Mouse (Mus musculus) sigmoid colon, adult 10 weeks (tissue): ENCODE measurements around the gene Gm8212. TPM values are rescaled to one million over a fixed set of nuclear protein-coding genes. Genes with fewer than 3 reads are reported as not detected.

Experiments used
- polyA plus RNA-seq: library from polyadenylated mRNA; stranded (reverse); fragments of 350-450 nt; fragmentation: Illumina TruSeq; extraction: RNeasy Lipid Tissue Mini Kit (QIAGEN cat#74804); gene quantifications from one replicate; pipeline ENCODE4 v1.2.3, GENCODE M21; 2014; ENCODE audit warnings: low read depth, low replicate concordance

The Gm8212 gene
- polyA plus RNA-seq: not detected

GRCm38 (mm10) chr14:44197361-44197760, at the start of gene Gm8212:
Gm8212 (plus strand) TSS chr14:44197661.

DNA sequence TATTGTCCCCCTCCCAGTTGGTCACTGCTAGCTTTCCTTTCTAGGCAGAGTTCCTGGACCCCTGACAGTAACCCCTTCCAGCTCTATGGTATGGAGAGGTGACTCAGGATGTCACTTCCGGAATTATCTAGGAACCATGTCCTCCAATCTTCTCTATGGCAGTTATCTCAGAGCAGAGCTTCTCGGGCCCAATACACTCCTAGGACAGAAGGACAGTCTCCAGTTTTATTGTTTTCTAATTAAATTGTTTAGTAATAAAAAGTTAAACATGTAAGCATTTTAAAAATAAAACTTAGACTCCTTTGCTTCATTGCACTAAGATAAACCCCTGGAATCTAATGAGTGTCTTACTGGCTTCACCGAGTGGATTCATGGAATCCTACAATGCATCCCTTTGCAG, 15.7 kb downstream of the Gm8212 start, which contains the start of gene 4930503E14Rik:
4930503E14Rik (minus strand) TSS at position 101 of the 400 bp plus-strand sequence.

Other genes starting within 250 kb of the Gm8212 start
- gene Ang5, start 240.6 kb upstream of the Gm8212 start, polyA plus RNA-seq: not detected
- gene Ang6, start 195.4 kb upstream of the Gm8212 start, polyA plus RNA-seq: not detected
- 3.8 TPM for gene Ear2, start 95.0 kb upstream of the Gm8212 start, polyA plus RNA-seq
- gene Gm3327, start 73.8 kb upstream of the Gm8212 start, polyA plus RNA-seq: not detected
- not detected for gene 4930503E14Rik, start 15.6 kb downstream of the Gm8212 start, polyA plus RNA-seq
- gene Gm8220, start 87.9 kb downstream of the Gm8212 start, polyA plus RNA-seq: not detected
- not detected for gene Gm5930, start 140.9 kb downstream of the Gm8212 start, polyA plus RNA-seq
- not detected for gene Gm8229, start 167.7 kb downstream of the Gm8212 start, polyA plus RNA-seq
- gene Gm3371, start 213.0 kb downstream of the Gm8212 start, polyA plus RNA-seq: not detected
- not detected for gene Gm8232, start 236.0 kb downstream of the Gm8212 start, polyA plus RNA-seq